Mouse (Mus musculus) liver (tissue): ENCODE results near the gene Ciapin1.

Source experiments
- DNase-seq: peaks from one replicate; pipeline ENCODE4 v3.0.0-alpha.2; 2020; ENCODE audit warnings: mixed read lengths

Gene Ciapin1

DNA sequence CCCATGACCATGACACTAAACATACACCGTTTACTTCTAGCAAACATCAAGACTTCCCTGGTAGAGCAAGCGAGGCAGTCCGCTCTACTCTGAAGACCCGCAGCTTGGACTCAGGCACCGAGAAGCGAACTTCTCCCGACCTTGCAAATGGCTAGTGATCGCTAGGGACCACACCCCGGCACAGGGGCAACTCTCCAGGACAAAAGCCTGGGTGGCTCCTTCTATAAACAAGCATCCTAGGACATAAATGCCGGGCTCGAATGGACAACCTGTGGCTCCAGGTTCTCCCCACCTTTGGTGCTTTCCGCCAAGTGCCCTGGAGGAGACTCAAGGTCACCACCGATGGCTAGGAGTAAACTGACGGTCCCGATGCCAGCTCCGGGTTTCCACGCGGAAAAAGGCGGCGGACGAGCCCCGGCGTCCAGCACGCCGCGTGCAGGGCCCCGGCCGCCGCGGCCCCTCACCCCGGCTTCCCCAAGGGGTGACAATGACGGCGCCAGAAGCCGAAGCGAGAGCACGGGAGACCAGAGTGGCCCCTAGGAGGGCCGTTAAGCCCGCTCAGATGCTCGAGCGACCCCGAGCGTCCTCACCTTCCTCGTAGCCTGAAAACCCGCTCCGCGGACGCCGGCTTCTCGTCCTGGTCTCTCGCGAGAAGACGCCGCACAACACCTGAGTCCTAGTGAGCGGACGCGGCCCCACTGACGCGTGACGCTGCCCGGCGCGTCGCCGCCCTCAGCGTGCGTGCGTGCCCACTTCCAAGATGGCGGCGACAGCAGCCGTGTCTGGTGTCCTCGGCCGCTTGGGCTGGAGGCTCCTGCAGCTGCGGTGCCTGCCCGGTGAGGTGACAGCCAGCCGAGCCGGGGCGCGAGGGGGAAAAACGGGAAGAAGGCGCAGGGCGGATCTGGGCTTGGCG, at the start of gene Ciapin1, which contains the start of gene Coq9:
TSS of gene Ciapin1 (minus strand) at position 697 of the 913 bp plus-strand sequence.
TSS of gene Coq9 (plus strand) at position 660 of the 913 bp plus-strand sequence.
- DNase-seq = peak; percentile 97

DNA sequence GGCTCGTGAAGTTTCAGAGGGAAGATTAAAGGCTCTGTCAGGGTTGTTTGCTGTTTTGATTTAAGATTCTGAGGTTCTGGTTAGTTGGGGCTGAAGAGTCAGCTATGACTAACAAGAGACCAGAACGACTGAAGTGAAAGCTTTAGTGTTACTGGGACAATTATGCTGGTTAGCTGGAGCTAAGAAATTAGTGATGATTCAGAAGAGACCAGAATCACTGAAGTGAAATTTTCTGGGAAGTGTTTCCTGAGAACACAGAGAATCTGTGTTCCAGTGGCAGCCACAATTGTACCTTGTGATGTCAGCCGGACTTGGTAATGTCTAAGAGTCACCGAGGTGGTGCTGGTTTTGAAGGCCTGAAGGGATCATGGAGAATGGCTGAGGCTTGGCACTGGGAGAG, 42.6 kb upstream of the Ciapin1 start:
- DNase-seq = no peak

DNA sequence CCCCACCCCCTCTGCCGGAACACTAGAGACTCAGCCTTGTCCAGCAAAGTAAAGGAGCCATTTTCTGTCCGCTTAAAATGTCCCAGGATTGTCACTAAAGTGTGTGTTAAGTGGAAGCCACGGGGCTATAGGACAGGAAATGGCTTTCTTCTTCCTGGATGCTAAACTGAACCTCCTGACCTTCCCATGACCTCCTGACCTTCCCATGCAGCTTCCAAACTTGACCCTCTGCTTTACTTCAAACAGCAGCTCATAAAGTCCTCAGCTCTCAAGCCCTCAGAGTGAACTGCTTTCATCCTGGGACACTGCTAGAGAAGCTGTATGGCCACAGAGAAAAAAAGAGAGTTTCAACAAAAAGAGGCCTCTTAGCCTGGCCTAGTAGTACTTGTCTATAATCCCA, 38.7 kb upstream of the Ciapin1 start:
- DNase-seq = no peak

DNA sequence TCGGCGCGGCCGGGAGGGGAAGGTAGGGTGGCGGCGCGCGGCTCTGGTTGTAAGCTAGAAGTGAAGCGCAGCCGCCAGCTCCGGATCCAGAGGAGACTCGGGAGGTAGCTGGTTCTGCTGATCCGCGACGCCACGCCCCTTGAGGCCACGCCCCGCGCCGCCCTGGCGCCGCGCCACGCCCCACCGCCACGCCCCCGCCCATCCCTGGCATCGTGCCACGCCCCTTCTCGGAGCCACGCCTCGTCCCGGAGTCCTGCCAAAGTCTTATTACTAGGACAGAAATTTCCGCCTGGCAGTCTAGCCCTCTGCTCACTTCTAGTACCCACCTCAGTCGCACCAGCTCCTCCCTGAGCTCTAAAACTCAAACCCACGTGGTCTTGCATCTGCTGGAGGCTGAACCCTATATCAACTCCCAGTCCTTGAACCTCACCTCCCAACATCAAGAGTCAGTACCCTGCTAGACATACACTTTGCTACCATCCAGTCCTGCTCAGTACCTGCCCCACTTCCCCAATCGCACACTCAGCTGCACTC, 38.1 kb upstream of the Ciapin1 start, which contains the start of gene Dok4:
TSS of gene Dok4 (minus strand) at position 134 of the 534 bp plus-strand sequence.
- DNase-seq = peak; percentile 97

DNA sequence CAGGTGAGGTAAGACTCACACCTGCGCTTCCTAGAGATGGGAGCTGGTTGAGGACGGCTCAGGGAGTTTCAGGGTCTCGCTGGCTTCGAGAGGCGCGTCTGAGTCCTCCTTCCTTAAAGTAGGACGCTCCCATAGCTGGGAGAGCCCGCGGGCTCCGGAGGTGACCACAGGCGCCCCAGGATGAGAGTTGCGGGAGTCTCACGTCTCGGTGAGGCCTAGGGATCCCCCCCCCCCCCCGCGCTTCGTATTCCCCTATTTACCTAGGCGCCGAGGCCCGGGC, 37.7 kb upstream of the Ciapin1 start:
- DNase-seq = no peak

DNA sequence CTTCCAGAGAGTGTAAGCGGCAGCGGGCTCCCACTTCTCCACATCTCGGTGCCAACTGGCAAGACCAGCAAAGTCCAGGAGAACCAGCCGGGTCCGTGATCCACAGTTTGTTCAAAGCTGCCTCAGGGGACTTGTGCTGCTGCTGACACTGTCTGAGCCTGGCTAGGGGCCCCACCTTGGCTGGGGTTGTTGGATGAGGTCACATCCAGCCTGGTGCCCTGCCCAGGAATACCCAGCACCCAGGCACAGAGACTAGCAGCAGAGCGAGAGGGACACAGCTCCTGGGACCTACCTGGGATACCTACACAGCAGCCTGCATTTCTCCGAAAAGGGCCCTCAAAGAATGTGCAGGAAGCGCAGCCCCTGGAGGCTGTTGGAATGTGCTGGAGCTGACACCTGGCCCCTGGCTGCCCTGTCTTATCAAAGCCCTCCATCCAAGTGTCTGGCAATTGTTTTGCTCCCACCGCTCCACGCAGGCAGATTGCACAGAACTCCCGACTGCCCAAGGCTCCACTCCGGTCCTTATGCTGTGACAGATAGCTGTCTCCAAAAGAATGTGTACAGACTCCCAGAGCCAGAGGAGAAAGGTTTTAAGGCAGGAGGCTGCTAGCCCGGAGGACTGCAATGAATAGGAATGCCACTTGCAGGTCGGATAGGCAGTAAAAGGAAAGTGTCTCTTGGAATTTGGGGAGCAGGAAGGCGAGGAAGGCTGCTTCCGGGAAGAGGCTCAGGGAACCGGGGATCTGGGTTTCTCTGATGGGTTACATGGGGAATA, 37.1 kb upstream of the Ciapin1 start:
- peak; percentile 60 for DNase-seq

DNA sequence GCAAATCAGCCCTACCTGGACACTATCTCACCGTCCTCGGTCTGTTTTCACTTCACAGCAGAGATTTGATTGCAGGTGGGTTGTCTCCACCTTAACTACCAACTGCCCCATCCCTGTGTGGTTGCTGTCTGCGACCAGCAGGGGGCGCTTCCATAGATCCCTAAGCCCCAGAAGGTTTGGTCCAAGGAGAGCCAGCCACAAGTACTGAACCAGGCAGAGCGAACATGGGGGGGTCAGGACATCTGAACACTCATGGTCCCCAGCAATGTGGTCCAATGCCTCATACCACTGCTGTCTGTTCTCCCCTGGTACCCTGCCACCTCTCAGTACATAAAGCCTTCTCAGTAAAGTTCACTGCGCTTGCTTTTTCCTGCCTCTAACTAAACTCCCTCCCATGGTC, 36.2 kb upstream of the Ciapin1 start:
- DNase-seq = peak; percentile 86

DNA sequence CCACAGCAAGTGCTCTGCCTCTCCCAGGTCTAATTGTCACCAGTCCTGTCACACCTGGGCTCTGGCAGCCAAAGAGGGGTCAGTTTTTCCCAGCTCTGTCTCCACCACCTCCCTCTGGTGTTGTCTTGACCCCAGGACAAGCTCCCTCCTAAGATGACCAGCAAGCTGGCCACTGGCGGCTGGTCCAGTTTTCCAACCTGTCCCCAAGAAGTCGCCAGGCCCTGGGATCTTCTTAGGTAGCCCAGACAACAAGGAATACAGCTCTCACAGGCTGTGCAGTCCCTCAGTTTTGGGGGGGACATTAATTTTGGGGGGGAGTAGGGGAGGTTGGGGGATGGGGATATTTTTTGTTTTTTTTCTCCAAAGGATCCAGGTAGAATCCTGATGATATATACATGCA, 34.4 kb upstream of the Ciapin1 start:
- DNase-seq = no peak

DNA sequence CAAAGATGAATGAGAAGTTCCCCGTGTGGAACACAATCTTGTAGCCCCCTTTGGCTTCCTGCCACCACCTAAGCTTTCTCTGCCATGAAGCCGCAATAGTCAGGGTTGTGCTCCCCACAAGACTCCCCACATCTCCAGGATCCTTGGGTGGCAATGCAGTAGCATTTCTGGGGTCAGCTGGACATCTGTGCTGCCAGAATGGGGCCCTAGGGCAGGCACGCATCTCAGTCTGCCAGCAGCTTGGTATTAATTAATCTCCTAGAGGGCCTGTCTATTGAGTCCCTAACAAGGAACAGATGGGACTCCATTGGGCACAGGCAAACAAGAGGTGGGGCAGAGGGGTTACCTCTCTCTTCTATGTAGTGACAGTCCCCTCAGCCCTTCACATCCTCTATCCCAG, 34.0 kb upstream of the Ciapin1 start:
- no peak for DNase-seq

DNA sequence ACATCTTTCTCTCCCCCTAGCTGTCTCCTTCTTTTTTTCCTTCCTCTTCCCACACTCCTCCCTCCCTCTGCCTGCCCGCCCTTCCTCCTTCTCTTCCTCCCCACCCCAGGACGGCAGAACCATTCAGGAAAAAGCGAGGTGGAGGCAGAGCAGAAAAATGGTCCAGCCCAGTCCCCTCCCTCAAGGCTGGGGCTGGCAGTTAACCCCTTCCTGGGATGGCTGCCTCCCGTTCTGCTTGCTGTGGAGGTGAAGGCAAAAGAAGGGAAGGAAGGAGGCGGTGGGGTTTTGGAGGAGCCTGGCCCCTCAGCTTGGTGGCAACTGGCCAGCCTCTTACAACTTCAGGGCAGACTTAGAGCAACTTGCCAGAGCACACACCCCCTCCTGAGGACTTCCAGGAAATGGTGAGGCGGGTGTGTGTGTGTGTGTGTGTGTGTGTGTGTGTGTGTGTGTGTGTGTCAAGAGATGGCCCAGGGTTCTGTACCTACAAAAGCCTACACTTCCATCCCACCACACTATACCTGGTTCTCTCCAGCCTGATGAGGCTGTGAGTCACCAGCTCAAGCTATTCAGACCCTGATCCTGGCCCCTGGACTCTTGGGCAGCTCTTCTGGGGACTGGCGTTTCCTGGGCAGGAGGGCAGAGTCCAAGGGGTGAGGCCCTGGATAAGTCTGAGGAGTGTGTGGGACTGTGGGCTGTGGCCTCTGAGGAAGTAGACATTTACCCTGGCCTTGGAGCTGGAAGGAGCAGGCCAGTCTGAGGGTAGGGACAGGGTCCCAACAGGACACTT, 33.1 kb upstream of the Ciapin1 start:
- peak; percentile 65 for DNase-seq

DNA sequence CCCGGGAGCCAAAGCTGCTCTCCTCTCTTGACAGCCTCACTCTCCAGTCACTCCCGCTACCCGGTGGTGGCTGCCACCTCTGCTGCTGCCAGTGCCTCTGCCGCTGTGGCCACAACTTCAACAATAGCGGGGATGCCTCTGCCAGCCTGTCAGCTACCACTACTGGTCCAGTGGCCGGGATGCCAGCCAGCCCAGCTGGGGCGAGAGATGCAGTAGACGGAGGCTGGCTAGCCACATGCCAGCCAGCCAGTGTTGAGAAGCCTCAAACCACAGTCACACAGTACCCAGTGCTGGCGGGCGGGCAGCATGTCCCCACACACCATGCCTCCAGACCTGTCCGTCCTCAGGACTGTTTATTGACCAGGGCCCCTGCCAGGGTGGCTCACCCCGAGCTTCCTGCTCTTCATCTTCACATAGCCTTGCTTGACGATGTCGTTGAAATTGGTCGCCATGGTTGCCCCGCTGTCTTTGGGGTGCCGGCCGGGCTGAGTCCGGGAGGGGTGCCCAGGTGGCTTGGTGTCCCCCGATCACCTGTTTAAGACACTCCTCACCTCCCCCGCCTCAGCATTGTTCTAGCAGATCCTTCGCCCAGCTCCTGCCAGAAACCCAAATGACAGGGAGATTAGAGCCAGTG, 32.4 kb upstream of the Ciapin1 start:
- DNase-seq = no peak

DNA sequence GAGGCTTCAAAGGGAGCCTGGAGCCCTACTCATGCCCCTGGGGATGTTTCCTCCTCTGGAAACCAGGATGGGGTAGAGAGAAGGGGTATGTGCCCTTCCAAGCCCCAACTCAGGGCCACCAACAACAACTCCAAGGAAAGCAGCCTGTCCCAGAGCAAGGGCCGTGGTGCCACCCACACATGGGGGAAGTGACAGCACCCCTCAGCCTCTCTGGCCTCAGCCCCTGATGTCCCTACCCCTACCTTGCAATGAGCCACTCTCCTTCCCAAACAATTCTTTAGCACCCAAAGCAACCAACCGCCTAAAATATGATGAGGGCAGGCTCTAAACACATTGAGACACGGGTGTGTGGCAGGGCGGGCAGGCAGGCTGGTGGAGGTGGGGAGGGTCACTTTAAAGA, 31.8 kb upstream of the Ciapin1 start:
- DNase-seq = no peak

DNA sequence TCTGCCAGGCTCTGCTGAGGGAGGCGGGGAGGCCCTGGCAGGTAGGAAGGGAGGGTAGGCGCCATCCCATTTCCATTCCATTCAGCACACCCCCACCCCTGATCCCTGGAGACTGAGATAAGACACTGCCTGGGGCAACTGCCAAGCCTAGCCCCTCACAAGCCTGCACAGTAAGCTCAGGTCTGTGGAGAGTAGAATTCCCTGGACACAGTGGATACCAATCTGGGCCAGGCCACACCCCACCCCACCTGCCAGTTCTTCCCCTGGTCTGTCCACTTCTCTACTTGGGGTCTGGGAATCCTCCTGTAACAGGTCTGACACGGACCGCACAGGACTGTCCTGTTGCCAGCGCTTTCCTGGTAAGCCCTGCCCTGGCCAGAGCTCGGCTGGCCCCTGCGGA, 31.0 kb upstream of the Ciapin1 start:
- DNase-seq = no peak

DNA sequence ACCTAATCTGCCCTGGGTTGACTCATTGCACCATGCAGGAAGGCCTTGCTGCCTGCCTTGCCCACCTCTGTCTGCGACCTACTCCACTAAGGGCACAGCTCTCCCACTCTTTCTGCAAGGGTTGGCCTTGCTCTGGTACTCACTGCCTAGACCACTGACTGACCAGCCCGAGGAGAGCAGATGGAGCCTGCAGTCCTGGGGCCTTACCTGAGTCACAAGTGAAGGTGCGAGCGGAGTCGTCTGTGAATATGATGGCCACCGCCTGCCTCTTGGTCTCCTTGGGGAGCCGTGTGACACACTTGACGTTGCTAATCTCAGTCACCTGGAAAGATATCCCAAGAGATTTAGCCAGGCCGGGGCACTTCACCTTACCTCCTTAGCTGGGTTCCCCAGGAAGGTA, 28.8 kb upstream of the Ciapin1 start:
- no peak for DNase-seq

DNA sequence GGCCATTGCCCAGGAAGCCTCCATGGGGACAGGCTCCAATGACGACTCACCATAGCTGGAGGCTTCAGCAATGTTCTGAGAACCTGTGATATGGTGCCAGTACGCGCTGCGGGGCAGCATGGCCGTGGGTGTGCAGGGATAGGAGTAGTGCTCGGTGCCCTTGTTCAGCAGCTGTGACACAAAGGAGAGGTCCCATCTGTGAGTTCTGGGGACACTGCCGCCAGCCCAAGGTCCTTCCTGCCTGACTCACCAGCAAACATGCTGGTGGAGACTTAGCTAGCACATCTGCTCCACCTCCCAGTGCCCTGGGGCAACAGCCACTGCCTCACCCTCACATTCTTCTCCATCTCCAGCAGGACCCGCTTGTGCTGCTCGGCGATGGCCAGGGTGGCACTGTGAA, 27.1 kb upstream of the Ciapin1 start:
- no peak for DNase-seq

DNA sequence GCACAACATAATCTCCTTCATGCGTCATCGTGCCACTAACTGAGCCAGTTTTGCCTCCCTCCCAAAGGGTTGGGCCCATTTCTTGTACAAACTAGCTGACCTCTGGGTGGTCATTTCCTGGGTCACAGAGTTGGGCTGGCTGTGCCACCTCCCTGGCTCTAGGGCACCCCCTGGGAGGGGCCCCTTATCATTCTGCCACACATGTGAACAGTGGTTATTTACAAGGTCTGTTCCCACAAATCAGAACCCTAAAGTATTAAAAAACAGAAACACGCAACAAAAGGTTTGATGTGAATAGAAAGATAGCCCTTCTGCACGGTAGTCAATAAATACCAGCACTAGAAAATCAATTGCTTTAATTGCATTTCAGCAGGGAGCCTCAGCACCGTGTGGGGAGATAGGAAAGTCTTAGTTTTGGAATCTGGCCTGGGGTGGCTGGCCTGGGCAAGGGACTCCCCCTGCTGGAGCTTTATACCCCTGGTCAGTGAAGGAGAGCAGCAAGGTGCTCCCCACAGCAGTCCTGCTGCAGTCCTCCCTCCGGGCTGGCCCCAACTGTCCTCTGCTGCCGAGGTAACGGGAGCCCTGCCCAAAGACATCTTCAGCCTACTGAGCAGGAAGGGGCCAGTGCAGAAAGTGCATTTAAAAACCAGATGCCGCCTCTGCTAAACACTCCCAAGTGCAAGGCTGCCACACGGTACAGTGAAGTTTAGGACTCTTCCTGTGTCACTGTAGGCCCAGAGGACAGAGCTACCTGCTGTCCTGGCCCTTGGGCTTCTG, 25.9 kb upstream of the Ciapin1 start:
- DNase-seq = peak; percentile 60

DNA sequence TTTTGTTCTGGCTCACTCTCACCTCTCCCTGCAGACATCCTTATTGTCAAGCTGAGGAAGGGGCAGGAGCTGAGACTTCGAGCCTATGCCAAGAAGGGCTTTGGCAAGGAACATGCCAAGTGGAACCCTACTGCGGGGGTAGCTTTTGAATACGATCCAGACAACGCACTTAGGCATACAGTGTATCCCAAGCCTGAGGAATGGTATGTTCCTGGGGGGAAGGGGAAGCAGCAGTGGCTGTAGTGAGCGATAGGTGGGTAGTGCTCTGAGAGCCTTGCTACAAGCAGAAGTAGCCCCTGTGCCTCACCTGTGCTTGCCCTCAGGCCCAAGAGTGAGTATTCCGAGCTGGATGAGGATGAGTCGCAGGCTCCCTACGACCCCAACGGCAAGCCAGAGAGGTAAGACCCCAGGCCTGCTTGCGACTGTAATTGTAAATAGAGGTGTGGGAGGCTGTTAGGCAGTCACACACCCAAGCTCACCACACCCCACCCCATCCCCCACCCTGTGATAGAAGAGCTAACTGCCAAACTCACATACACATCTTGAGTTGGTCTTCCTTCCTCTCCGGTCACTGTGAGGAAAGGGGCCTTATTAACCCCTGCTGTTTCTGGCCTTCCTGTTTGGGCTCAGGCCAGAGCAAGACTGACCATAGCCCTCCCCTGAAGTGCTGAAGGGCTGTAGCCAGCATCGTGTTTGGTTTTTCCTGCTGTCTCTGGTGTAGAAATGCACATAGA, 24.5 kb upstream of the Ciapin1 start:
- peak; percentile 65 for DNase-seq

DNA sequence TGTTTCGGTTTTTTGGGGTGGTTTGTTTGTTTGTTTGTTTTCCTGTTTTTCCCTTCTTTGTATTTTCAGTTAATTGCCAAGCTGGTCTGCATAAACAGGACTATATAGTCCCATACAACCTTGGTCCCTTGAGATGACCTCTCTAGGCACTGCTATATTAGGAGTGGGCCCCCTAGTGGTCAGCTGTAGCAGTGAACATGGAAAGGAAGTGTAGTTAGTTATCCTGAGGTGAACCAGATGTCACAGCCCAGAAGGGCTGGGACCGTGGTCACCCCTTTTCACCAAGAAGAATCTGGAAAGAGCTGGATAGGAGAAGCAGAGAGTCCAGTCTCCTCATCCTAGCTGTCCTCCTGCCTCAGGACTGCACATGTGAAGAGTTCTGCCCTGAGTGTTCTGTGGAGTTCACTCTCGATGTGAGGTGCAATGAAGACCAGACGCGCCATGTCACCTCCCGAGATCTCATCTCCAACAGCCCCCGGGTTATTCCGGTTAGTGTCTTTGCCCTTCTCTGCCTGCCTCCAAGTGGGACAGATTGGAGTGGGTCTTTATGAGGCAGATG, 23.3 kb upstream of the Ciapin1 start:
- peak; percentile 82 for DNase-seq

DNA sequence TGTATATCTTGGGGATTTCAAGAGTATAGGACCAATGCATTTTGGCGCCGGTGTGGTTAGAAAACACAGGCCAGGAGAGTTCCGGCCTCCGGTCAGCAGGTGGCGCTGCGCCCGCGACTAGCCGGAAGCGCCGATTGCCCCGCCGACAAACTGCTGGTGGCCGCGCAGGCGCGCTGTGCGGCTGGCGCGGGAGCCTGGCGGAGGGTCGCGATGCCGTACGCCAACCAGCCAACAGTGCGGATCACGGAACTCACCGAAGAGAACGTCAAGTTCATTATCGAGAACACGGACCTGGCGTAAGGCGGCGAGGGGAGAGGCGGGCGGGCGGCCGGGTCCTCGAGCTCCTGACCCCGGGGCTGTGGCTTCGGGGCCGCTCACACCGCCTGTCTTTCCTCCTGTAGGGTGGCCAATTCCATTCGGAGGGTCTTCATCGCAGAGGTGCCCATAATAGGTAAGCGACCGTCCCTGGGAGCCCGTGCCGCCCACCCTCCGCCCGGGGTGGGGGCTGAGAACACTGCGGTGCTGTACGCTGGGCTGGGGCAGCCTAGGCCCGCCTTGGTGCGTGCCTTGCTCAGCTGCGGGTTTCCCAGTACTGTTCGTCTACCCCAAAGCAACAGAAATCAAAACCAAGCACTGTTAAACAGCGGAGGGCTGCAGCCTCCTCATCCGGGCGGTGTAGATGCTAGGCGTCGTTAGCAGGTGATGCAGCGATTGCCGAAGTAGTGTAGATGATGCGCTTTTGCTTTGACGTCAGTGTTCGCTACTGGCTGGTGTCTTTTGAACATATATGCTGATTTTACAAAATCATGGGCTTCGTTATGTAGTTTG, 19.4 kb upstream of the Ciapin1 start, which contains the start of gene Polr2c:
TSS of gene Polr2c (plus strand) at position 105 of the 828 bp plus-strand sequence.
- peak; percentile 92 for DNase-seq

DNA sequence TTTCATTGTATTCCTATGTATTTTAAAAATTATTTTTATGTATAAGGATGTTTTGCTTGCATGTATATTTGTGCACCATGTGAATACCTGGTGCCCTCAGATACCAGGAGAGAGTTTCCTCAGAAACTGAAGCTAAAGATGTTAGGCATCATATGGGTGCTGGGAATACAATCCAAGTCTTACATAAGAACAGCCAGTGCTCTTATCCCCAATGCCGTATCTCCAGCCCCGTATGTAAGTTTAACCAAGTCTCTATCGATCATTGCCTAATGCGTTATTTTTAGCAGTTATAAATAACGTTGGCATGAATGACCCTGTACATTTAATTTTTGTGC, 18.8 kb upstream of the Ciapin1 start:
- DNase-seq = no peak
